Mouse (Mus musculus): ENCODE results near the gene Mast4. TPM values are rescaled to one million over a fixed set of nuclear protein-coding genes. Genes with fewer than 3 reads are reported as not detected.

Gene Mast4
- polyA plus RNA-seq, 1 experiment from 2014 or later = 10.5 TPM

DNA sequence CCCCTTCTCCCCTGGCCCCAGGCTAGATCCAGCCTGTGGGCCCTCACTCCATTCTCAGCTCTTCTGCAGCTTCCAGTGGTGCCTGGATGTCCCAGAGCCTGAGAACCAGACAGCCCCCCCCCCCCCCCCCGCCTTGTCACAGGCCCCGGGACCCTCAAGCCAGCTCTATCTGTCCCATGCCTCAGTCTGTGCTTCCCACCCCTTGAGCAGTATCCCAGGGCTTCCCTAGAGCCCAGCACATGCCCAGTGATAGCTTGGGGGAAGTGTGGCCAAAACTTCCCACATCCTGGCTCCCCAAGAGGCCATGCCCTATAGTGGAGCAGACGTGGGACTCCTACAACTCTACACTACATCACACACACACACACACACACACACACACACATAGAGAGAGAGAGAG is 119.8 kb downstream of the Mast4 start:
- no peak for ATAC-seq
- no peak for DNase-seq (ENCODE audit: low read depth, low spot score)
- ChIA-PET CTCF (no interaction called here), POLR2A (interaction anchor here (0.7 kb wide), 1 partner anchor 489 kb away, joined by 3 read pairs; no protein-coding TSS in a partner anchor)
- TF ChIP-seq CTCF (IDR thresholded peaks at IDR 0.05) = no peak
- in situ Hi-C loops (cut with MboI; ENCODE audit: low pct_unique_long_range_greater_than_20kb) = no loop called here
- no peaks in the 10 kb centered on the region for H3K27me3 ChIP-seq

DNA sequence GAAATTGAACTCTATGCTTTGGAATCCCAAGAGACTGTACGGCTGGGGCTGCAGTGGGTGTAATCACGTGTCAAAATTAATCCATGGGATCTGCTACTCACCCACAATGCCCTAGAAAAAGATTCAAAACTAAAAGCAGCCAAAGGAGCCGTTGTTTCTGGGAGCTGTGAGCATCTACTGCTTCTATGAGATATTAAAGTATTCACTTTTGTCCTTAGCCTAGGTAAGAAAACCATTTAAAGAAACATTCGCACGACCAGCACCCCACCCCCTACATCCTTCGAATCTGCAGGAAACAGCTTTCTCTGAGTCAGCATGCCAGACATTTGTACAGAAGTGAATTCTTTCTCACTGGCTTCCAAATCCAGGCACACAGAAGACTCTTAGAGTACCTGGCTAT is 122.3 kb downstream of the Mast4 start:
- CTCF ChIA-PET = no interaction called here
- ATAC-seq = no peak

DNA sequence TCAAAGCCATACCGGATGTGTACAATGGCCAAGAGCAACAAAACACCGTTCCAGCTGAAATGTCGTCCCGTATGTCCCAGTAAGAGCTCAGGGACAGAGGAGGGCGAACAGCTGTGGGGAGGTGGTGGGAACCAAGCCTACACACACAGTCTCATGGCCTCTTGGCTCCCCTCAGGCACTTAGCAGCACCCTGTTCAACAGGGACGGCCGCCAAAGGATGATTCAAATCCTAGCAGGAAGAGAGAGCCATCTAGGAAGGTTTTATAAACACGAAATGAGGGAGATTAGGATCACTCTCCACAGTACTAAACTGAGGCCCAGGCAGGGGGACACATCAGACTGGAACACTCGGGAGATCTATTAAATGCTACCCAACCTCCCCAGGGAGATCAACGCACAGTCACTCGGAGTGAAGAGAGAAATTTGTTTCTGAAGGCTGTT is 122.8 kb downstream of the Mast4 start:
- ChIA-PET CTCF (no interaction called here), POLR2A (no interaction called here)
- no peaks in the 10 kb centered on the region for H3K27me3 ChIP-seq
- DNase-seq (ENCODE audit: low read depth, low spot score) (peak; percentile 43), ATAC-seq (peak; percentile 51)
- TF ChIP-seq CTCF (IDR thresholded peaks at IDR 0.05) = no peak
- in situ Hi-C loops (cut with MboI; ENCODE audit: low pct_unique_long_range_greater_than_20kb) = no loop called here

More for the DNA sequence above, 122.3 kb downstream of the Mast4 start:
- POLR2A ChIA-PET = no interaction called here
- no peaks in the 10 kb centered on the region for H3K27me3 ChIP-seq
- DNase-seq (ENCODE audit: low read depth, low spot score) = no peak
- no peak for TF ChIP-seq CTCF (IDR thresholded peaks at IDR 0.05)
- in situ Hi-C loops (cut with MboI; ENCODE audit: low pct_unique_long_range_greater_than_20kb) = no loop called here

DNA sequence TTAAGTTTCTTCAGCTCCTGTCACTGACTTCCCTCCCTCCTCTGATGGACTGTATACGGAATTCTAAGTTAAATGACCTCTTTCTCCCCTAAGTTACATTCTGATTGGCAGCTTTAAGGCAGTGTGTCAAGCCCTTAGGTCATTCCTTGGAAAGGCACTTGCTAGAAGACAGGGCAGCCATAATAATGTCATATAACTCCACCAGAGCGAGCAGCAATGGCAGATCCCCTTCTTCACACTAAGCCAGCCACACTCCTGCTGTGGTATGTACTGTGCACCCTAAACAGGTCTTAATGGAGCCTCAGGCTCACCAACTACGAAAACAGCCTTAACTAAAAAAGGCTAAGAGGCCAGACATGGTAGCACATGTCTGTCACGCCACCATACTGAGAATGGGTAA is 123.6 kb downstream of the Mast4 start:
- DNase-seq (ENCODE audit: low read depth, low spot score) (no peak), ATAC-seq (no peak)
- in situ Hi-C loops (cut with MboI; ENCODE audit: low pct_unique_long_range_greater_than_20kb) = no loop called here
- no peak for TF ChIP-seq CTCF (IDR thresholded peaks at IDR 0.05)
- CTCF ChIA-PET = interaction anchor here (1.5 kb wide), 1 partner anchor 15 kb away, joined by 5 read pairs; no protein-coding TSS in a partner anchor
- POLR2A ChIA-PET = interaction anchor here (0.6 kb wide), 1 partner anchor 164 kb away, joined by 4 read pairs; no protein-coding TSS in a partner anchor
- no peaks in the 10 kb centered on the region for H3K27me3 ChIP-seq

DNA sequence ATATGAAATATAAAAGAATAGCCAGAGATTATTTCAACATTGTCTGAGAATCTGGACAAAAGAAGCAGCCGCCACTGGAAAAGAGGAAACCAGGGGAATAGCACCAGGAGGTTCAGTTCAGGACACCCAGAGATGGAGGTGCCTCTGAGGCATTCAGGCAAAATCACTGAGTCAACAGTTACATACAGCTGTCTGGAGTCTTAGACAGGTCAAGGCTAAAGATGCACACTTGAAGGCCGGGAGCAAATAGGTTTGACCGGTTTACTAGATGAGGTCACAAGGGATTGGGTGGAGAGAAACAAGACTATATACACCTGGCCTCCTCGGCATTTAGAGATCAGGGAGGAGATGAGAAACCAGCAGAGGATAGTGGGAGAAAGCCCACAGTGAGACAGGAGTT is 127.1 kb downstream of the Mast4 start:
- ChIA-PET POLR2A (no interaction called here), CTCF (no interaction called here)
- no peak for TF ChIP-seq CTCF (IDR thresholded peaks at IDR 0.05)
- in situ Hi-C loops (cut with MboI; ENCODE audit: low pct_unique_long_range_greater_than_20kb) = no loop called here
- ATAC-seq (no peak), DNase-seq (ENCODE audit: low read depth, low spot score) (no peak)
- no peaks in the 10 kb centered on the region for H3K27me3 ChIP-seq

DNA sequence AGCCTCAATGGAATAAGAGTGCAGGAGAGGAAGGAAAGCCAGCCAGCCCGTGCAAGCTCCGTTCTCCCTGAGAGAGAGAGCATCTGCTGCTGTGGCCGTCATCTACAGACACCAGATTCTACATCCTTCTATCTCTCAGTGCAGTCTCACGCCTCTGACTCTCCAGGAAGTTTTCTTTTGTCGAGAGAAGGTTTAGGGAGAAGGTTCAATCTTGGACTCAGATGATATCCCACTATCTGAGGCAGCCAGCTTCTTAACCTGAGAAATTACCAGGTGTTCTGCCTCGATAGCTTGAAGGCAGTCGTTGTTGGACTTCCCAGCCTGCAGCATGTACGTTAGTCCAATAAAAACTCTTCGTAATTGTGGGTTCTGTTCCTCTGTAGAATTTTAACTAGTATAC is 127.7 kb downstream of the Mast4 start:
- TF ChIP-seq CTCF (IDR thresholded peaks at IDR 0.05) = no peak
- POLR2A ChIA-PET = no interaction called here
- DNase-seq (ENCODE audit: low read depth, low spot score) (no peak), ATAC-seq (no peak)
- CTCF ChIA-PET = interaction anchor here (1.1 kb wide), 1 partner anchor 55 kb away, joined by 3 read pairs; no protein-coding TSS in a partner anchor
- no peaks in the 10 kb centered on the region for H3K27me3 ChIP-seq
- in situ Hi-C loops (cut with MboI; ENCODE audit: low pct_unique_long_range_greater_than_20kb) = no loop called here

DNA sequence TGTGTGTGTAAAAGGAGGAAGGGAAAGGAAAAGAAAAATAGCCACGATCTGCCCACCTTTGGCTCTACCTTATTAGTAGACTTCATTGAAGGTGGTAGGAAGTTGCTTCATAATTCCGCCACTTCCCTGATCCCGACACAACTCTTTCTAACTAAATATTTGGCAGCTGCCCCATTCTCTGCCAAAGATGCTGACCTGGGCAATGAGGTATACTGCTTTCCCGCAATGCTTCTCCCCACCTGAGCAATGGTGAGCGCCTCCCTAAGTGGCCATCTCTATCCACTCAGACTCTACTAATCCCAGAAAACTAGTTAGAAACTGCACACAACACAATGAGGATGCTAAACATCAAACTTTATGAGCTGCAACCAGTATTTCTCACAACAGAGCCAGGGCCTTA is 129.1 kb downstream of the Mast4 start:
- H3K27me3 ChIP-seq = no peaks in the 10 kb centered on the region
- ATAC-seq (no peak), DNase-seq (ENCODE audit: low read depth, low spot score) (no peak)
- ChIA-PET POLR2A (no interaction called here), CTCF (no interaction called here)
- TF ChIP-seq CTCF (IDR thresholded peaks at IDR 0.05) = no peak
- in situ Hi-C loops (cut with MboI; ENCODE audit: low pct_unique_long_range_greater_than_20kb) = no loop called here

DNA sequence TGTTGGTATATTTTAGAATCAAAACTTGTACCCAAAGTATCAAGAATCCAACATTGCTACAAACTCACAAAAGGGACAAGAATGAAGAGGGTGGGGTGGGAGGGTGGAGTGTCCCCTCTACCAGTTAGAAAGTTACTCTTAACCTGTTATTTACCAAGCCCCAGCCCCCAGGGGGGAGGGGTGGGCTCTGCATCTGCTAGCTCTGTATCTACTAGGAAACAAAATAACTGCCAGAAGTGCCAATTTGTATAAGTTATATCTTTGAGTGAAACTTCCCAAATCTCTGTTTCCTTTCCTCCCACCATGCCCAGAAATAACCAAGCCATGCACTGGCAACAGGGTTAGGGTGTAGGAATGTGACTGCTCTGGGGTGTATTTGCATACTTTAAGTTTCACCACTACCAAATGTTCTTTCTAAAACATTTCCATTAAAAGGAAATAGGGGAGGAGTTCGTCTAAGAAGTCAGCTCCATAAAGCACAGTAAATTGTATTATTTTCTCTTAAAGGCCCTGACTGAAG is 130.9 kb downstream of the Mast4 start:
- no peak for TF ChIP-seq CTCF (IDR thresholded peaks at IDR 0.05)
- no peak for ATAC-seq
- POLR2A ChIA-PET = no interaction called here
- H3K27me3 ChIP-seq = no peaks in the 10 kb centered on the region
- CTCF ChIA-PET = no interaction called here
- no peak for DNase-seq (ENCODE audit: low read depth, low spot score)
- in situ Hi-C loops (cut with MboI; ENCODE audit: low pct_unique_long_range_greater_than_20kb) = no loop called here

DNA sequence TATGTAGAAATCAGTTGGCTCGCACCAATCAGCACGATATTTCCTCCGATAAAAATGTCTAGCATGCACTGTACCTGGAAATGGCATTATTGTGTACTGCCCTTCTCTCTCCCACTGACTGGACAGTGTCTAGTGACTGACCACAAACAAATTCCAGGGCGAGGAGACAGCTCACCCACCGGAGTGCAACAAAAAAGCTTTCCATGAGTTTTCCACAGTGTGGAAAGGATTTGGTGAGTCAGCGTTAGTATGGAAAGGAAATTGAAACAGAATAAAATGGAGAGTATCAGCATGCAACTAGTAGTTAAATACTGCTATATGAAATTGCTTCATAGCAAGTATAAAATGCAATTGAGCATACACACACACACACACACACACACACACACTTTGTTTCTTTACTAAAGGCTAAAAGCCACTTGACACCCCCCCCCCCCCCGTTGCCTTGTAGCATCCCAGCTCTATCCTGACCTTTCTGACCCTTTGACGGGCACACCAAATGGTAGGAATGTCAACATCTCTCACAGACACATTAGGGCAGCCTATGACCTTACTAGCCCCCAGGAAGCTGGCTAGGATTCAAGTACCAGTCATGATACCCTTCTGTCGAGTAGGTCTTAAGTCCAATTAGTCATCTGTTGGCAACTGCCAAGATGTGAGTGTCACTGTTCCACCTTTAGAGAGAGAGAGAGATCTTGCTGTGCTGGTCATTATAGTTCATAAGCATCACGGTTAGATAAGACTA is 133.1 kb downstream of the Mast4 start:
- ATAC-seq (no peak), DNase-seq (ENCODE audit: low read depth, low spot score) (no peak)
- ChIA-PET POLR2A (no interaction called here), CTCF (no interaction called here)
- in situ Hi-C loops (cut with MboI; ENCODE audit: low pct_unique_long_range_greater_than_20kb) = no loop called here
- H3K27me3 ChIP-seq = peaks cover 4% of the 10 kb centered on the region
- TF ChIP-seq CTCF (IDR thresholded peaks at IDR 0.05) = no peak

DNA sequence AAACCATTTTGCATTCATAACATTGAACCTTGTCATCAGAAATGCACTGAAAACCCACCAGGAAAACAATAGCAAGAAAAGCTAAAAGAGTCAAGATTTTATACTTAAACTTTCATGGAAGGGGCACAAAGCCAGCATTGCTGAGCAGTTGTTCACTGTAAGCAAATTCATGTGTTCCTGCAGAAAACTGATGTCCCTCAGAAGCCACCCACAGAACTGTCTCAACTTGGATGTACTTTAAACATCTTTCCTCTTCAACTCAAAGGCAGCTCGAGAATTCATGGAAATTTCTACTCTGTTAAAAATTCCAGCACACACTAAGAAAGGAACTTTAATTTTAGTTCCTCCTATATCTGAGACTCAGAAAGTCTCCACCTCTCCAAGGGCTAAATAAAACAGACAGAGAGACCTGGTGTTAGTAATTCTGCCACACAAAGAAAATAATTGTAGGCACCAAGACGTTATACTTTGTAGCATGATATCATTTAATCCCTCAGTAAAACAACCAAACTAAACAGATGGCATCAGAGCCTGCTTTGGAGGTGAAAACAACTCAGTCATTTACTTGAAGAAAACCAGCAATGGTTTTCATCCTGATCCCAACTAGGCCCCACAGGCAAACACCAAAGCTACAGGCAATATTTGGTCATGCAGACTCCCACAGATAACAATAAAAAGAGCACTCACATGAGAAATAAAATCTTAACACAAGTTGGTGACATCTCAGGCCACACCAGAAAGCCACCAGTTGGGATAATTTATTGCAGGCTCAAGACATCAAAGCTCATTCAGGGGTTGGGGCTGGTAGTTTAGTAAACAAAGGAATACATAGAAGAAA is 134.3 kb downstream of the Mast4 start:
- DNase-seq (ENCODE audit: low read depth, low spot score) = no peak
- in situ Hi-C loops (cut with MboI; ENCODE audit: low pct_unique_long_range_greater_than_20kb) = no loop called here
- TF ChIP-seq CTCF (IDR thresholded peaks at IDR 0.05) = no peak
- ChIA-PET POLR2A (no interaction called here), CTCF (no interaction called here)
- peaks cover 4% of the 10 kb centered on the region for H3K27me3 ChIP-seq
- ATAC-seq = no peak
